Mouse (Mus musculus) B cell, adult 62 days (primary cell): ENCODE results near the gene Nap1l1. TPM values are rescaled to one million over a fixed set of nuclear protein-coding genes. Genes with fewer than 3 reads are reported as not detected.

ENCODE experiments used
- total RNA-seq: library from RNA; stranded (reverse); gene quantifications from 4 replicates; pipeline ENCODE4 v1.2.4, GENCODE M21; 2023

The Nap1l1 gene
- total RNA-seq, result 359 to 371 TPM (median 369 TPM) in 4 replicates

DNA sequence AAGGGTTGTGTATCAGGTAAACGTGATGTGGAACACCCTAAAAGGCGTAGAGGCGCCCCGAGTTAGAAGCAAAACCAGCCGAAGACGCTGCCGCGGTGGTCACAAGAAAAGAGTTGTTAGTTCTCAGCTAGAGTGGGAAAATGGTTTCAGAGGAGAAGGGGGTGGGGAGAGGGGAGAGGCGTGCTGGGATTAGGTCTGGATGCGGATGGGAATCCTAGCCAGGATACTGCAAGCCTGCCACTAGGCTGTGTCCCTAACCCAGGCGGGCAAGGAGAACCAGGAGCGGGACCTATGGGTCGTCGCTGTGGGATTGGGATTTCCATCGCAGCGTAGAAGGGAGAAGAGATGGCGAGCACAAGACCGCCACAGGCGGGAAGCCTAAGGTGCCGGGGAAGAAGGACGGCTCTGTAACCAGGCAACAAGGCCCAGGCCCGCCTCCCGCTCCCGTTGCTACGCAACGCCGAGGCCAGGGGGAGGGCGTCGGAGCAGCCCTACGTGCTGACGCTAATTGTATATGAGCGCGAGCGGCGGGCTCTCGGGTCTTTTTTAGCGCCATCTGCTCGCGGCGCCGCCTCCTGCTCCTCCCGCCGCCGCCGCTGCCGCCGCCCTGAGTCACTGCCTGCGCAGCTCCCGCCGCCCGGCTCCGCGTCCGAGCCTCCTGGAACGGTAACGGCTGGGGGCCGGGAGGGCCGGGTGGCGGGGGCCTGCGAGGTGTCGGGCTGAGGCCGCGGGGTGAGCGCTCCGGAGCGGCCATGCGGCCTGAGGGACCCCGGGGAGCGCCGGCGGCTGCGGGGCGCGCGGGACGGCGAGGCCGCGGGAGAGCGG, at the start of gene Nap1l1:
TSS of gene Nap1l1 (plus strand) at position 538 of the 825 bp plus-strand sequence.

GRCm38 (mm10) chr10:111506101-111506925, 33.3 kb downstream of the Nap1l1 start, which contains the start of gene Phlda1:
Gene Phlda1 (plus strand): TSS chr10:111506286.

Other genes starting within 250 kb of the Nap1l1 start
- 1.2 to 1.8 TPM (median 1.8 TPM) in 4 replicates for gene Bbs10, start 174.5 kb upstream of the Nap1l1 start, total RNA-seq
- gene Phlda1, start 33.1 kb downstream of the Nap1l1 start, total RNA-seq, result 10.9 to 15.8 TPM (median 12.0 TPM) in 4 replicates